Mouse (Mus musculus) cerebellum, postnatal 4 days (tissue): ENCODE measurements at regions not wholly inside any gene's neighbourhood (a gene's known extent, or its start where the extent isn't known, plus 50 kb on each side); places are given as distances from the start of the nearest gene placed in this dataset.
"Not testable (repeated sequence)": the region's sequence is repeated elsewhere in the genome, so short reads cannot be mapped to it uniquely, and the experiment has no call there.

Experiments
- DNase-seq, 2 experiments: peaks; one replicate each; pipeline ENCODE4 v3.0.0; 2022; ENCODE audit warnings: low spot score in 2 of 2, mixed read lengths in 1 of 2

GRCm38 (mm10) chr11:23079936-23080794 is 72.8 kb downstream of the Fam161a start:
- no peak for DNase-seq

GRCm38 (mm10) chr11:23081616-23082015 is 74.3 kb downstream of the Fam161a start:
- no peak for DNase-seq

- not testable (repeated sequence) for DNase-seq
These were observed 76.5 kb downstream of the Fam161a start for GRCm38 (mm10) chr11:23083811-23084210.

GRCm38 (mm10) chr11:23095287-23095686 is 88.0 kb downstream of the Fam161a start:
- no peak for DNase-seq

- DNase-seq, result not testable (repeated sequence)
These were observed 88.4 kb downstream of the Fam161a start for GRCm38 (mm10) chr11:23095723-23096122.

GRCm38 (mm10) chr11:23096451-23097222 is 89.3 kb downstream of the Fam161a start:
- DNase-seq, result no peak

- DNase-seq, result no peak
These were observed 89.8 kb downstream of the Fam161a start for GRCm38 (mm10) chr11:23097223-23097490.

- no peak for DNase-seq
These were observed 107.3 kb downstream of the Fam161a start for GRCm38 (mm10) chr11:23114636-23115035.

GRCm38 (mm10) chr11:23120533-23121210 is 113.3 kb downstream of the Fam161a start:
- DNase-seq, result no peak

- DNase-seq, result peak in 1 of 2 experiments; percentile 19
These were observed 117.0 kb downstream of the Fam161a start for GRCm38 (mm10) chr11:23124198-23124951.

GRCm38 (mm10) chr11:23131122-23131521 is 123.8 kb downstream of the Fam161a start:
- no peak for DNase-seq

GRCm38 (mm10) chr11:23131632-23132031 is 124.2 kb upstream of the Xpo1 start:
- no peak for DNase-seq

GRCm38 (mm10) chr11:23140429-23141099 is 115.3 kb upstream of the Xpo1 start:
- DNase-seq, result no peak

GRCm38 (mm10) chr11:23141100-23141837 is 114.6 kb upstream of the Xpo1 start:
- DNase-seq, result no peak

GRCm38 (mm10) chr11:23148048-23148596 is 107.7 kb upstream of the Xpo1 start:
- no peak for DNase-seq

GRCm38 (mm10) chr11:23149556-23150244 is 106.1 kb upstream of the Xpo1 start:
- DNase-seq, result no peak

GRCm38 (mm10) chr11:23154851-23155250 is 101.0 kb upstream of the Xpo1 start:
- no peak for DNase-seq

- DNase-seq, result no peak
These were observed 87.2 kb upstream of the Xpo1 start for GRCm38 (mm10) chr11:23168546-23169218.
